Mouse (Mus musculus) hindbrain, embryonic 13.5 days (tissue): ENCODE data around the gene Zswim5. TPM values are rescaled to one million over a fixed set of nuclear protein-coding genes. Genes with fewer than 3 reads are reported as not detected.

Experiments
- ATAC-seq: fragments of 200-750 bp; cut with Nextera tagmentation; 2 replicates; pipeline ENCODE4 v1.8.0; 2017; ENCODE audit warnings: moderate TSS enrichment; ENCODE audit not compliant: low FRiP score
- H3K27ac ChIP-seq: fragments of 300-500 bp; sonication (generic); 2 replicates; pipeline ENCODE4 v1.5.1; 2015; ENCODE audit warnings: inconsistent platforms, mild to moderate bottlenecking, moderate library complexity
- H3K27me3 ChIP-seq: fragments of 300-500 bp; sonication (generic); 2 replicates; pipeline ENCODE4 v1.6.1; 2015; ENCODE audit warnings: mild to moderate bottlenecking, inconsistent platforms
- H3K36me3 ChIP-seq: fragments of 300-500 bp; sonication (generic); 2 replicates; pipeline ENCODE4 v1.6.1; 2015; ENCODE audit warnings: mild to moderate bottlenecking, inconsistent platforms
- H3K4me1 ChIP-seq: fragments of 300-500 bp; sonication (generic); replicated peaks from 2 replicates; pipeline ENCODE4 v1.6.1; 2015; ENCODE audit warnings: inconsistent platforms
- H3K4me2 ChIP-seq: fragments of 300-500 bp; sonication (generic); 2 replicates; pipeline ENCODE4 v1.6.1; 2015; ENCODE audit warnings: inconsistent platforms, mild to moderate bottlenecking, moderate library complexity
- H3K4me3 ChIP-seq: fragments of 300-500 bp; sonication (generic); 2 replicates; pipeline ENCODE4 v1.5.1; 2015; ENCODE audit warnings: mild to moderate bottlenecking, inconsistent platforms
- H3K9ac ChIP-seq: fragments of 300-500 bp; sonication (generic); 2 replicates; pipeline ENCODE4 v1.6.1; 2015; ENCODE audit warnings: mild to moderate bottlenecking, inconsistent platforms
- H3K9me3 ChIP-seq: fragments of 300-500 bp; sonication (generic); 2 replicates; pipeline ENCODE4 v1.6.1; 2016; ENCODE audit warnings: inconsistent platforms
- WGBS: fragments of 180-500 bp; shearing (Covaris S2); methylation state at CpG from one replicate; pipeline ENCODE4 v1.1.7; 2015; 5-methylcytosine and 5-hydroxymethylcytosine counted together
- polyA plus RNA-seq: library from polyadenylated mRNA; unstranded; fragments of >200 nt; fragmentation: Nextera tagmentation; extraction: Ambion mirVana; gene quantifications from 2 replicates; pipeline ENCODE4 v1.2.1, GENCODE M21; 2015

The Zswim5 gene
- polyA plus RNA-seq, 1 experiment from 2014 or later: 8.5 TPM

GRCm38 (mm10) chr4:116942695-116943094 is 65.5 kb downstream of the Zswim5 start:
- Histone ChIP-seq H3K27ac (0 out of 2 replicates have a peak overlapping the region, but pooled peaks have one; percentile 6), H3K9ac (no peak overlapping the region), H3K27me3 (no peaks in the 10 kb centered on the region), H3K36me3 (no peaks in the 10 kb centered on the region), H3K4me3 (no peak overlapping the region), H3K9me3 (no peaks in the 10 kb centered on the region), H3K4me1 (peaks cover 21% of the 10 kb centered on the region), H3K4me2 (no peak overlapping the region)
- WGBS: 40% methylated on average over 2 of the region's 2 CpGs
- no peak for ATAC-seq

GRCm38 (mm10) chr4:116944055-116944454 is 66.9 kb downstream of the Zswim5 start:
- Histone ChIP-seq H3K9ac (no peak overlapping the region), H3K36me3 (no peaks in the 10 kb centered on the region), H3K4me2 (no peak overlapping the region), H3K9me3 (peaks cover 4% of the 10 kb centered on the region; the same call in 1 of the 2 replicates), H3K27me3 (no peaks in the 10 kb centered on the region), H3K4me3 (no peak overlapping the region), H3K4me1 (peaks cover 21% of the 10 kb centered on the region), H3K27ac (peak overlapping the region; percentile 58; the same call in 1 of the 2 replicates)
- no peak for ATAC-seq
- 19% methylated on average over 5 of the region's 5 CpGs for WGBS

DNA sequence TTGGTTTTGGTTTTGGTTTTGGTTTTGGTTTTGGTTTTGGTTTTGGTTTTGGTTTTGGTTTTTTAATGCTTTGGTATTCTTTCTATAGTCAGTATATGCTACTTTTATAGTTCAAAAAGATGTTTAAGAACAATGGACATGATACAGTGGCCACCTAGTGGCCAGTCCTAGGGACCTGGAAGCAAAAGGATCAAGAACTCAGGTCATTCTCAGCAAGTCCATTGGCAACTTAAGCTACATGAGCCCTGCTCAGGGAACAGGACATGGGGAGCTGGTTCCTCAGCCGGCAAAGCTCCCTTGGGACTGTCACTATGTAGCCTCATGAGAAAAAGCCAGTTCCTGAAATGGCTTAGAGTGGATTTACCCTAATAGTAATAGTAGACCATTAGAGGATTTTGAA is 74.5 kb downstream of the Zswim5 start:
- no peak overlapping the region for H3K27ac ChIP-seq
- H3K27me3 ChIP-seq: no peaks in the 10 kb centered on the region

DNA sequence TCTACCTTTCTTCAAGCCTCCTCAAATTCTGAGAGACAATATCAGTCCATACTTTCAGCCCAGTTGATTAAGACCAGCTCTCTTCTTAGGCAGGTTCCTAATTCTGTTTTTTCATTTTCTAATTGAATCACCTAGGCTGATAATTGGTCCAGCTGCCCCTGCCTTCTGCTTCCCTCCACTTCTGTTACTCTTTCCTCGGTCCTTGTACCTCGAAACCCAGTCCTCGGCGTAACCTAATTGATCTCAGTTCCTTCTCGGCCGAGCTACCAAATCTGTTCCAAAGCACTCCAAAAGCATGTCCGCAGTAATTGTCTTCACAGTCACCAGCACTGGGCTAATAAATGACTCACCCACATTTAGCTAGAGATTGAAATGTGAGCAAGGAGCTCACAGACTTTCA is 77.8 kb downstream of the Zswim5 start:
- H3K4me2 ChIP-seq: no peak overlapping the region
- 86% methylated on average over 7 of the region's 7 CpGs for WGBS
- no peaks in the 10 kb centered on the region for H3K9me3 ChIP-seq
- no peak overlapping the region for H3K27ac ChIP-seq
- no peak overlapping the region for H3K4me3 ChIP-seq
- ATAC-seq: no peak
- H3K4me1 ChIP-seq: no peaks in the 10 kb centered on the region
- H3K27me3 ChIP-seq: no peaks in the 10 kb centered on the region
- no peak overlapping the region for H3K9ac ChIP-seq
- peaks cover 9% of the 10 kb centered on the region; the same call in 1 of the 2 replicates for H3K36me3 ChIP-seq

More for the DNA sequence above, 74.5 kb downstream of the Zswim5 start:
- WGBS: 34% methylated on average over 1 of the region's 1 CpGs
- no peak overlapping the region for H3K4me2 ChIP-seq
- 0 out of 2 replicates have a peak, but pooled peaks cover 3% of the 10 kb centered on the region for H3K36me3 ChIP-seq
- H3K4me1 ChIP-seq: no peaks in the 10 kb centered on the region
- H3K9ac ChIP-seq: no peak overlapping the region
- ATAC-seq: no peak
- H3K4me3 ChIP-seq: no peak overlapping the region
- peaks cover 4% of the 10 kb centered on the region; the same call in 1 of the 2 replicates for H3K9me3 ChIP-seq

GRCm38 (mm10) chr4:116976503-116976902 is 99.3 kb downstream of the Zswim5 start:
- 74% methylated on average over 2 of the region's 2 CpGs for WGBS
- Histone ChIP-seq H3K9me3 (no peaks in the 10 kb centered on the region), H3K4me1 (no peaks in the 10 kb centered on the region), H3K9ac (no peak overlapping the region), H3K4me3 (no peak overlapping the region), H3K27me3 (no peaks in the 10 kb centered on the region), H3K36me3 (peaks cover 70% of the 10 kb centered on the region), H3K4me2 (no peak overlapping the region), H3K27ac (no peak overlapping the region)
- ATAC-seq: no peak

GRCm38 (mm10) chr4:116985681-116986080 is 108.5 kb downstream of the Zswim5 start:
- H3K9me3 ChIP-seq: no peaks in the 10 kb centered on the region
- peaks cover 69% of the 10 kb centered on the region for H3K36me3 ChIP-seq
- no peaks in the 10 kb centered on the region for H3K4me1 ChIP-seq
- no peak overlapping the region for H3K4me3 ChIP-seq
- no peak for ATAC-seq
- no peak overlapping the region for H3K27ac ChIP-seq
- 93% methylated on average over 7 of the region's 7 CpGs for whole genome bisulfite sequencing
- 0 out of 2 replicates have a peak overlapping the region, but pooled peaks have one; percentile 8 for H3K9ac ChIP-seq
- H3K4me2 ChIP-seq: no peak overlapping the region
- H3K27me3 ChIP-seq: no peaks in the 10 kb centered on the region

DNA sequence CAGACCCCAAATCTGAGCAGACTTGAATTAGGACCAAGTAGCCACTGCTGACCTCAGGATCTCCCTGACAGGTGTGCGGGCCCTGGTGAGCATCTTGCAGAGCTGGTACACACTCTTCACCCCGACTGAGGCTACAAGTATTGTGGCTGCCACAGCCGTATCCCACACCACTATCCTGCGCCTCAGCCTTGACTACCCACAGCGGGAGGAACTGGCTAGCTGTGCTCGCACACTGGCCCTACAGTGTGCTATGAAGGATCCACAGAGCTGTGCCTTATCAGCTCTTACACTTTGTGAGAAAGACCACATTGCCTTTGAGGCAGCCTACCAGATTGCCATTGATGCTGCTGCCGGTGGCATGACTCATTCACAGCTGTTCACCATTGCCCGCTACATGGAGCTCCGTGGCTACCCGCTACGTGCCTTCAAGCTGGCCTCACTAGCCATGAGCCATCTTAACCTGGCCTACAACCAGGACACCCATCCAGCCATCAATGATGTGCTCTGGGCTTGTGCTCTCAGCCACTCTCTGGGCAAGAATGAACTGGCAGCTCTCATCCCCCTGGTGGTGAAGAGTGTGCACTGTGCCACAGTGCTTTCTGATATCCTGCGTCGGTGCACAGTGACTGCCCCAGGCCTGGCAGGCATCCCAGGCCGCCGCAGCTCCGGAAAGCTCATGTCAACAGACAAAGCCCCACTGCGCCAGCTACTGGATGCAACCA is 109.4 kb downstream of the Zswim5 start:
- H3K27me3 ChIP-seq: no peaks in the 10 kb centered on the region
- 66% methylated on average over 17 of the region's 17 CpGs for WGBS
- H3K9me3 ChIP-seq: no peaks in the 10 kb centered on the region
- 0 out of 2 replicates have a peak overlapping the region, but pooled peaks have one; percentile 32 for H3K27ac ChIP-seq
- peaks cover 60% of the 10 kb centered on the region for H3K36me3 ChIP-seq
- no peak overlapping the region for H3K4me3 ChIP-seq
- H3K4me2 ChIP-seq: no peak overlapping the region
- H3K4me1 ChIP-seq: no peaks in the 10 kb centered on the region
- H3K9ac ChIP-seq: no peak overlapping the region
- ATAC-seq: peak; percentile 61

DNA sequence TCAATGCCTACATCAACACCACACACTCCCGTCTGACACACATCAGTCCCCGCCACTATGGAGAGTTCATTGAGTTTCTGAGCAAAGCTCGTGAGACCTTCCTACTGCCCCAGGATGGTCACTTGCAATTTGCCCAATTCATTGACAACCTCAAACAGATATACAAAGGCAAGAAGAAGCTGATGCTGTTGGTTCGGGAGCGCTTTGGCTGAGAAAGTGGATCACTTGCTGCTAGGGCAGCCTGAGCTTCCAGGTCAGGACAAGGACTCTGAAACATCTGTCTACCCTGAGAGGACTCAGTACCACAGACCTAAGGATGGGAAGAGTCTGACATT is 109.9 kb downstream of the Zswim5 start:
- no peak overlapping the region for H3K27ac ChIP-seq
- H3K9me3 ChIP-seq: no peaks in the 10 kb centered on the region
- no peaks in the 10 kb centered on the region for H3K27me3 ChIP-seq
- H3K4me3 ChIP-seq: no peak overlapping the region
- H3K9ac ChIP-seq: no peak overlapping the region
- ATAC-seq: no peak
- 71% methylated on average over 5 of the region's 5 CpGs for WGBS
- no peak overlapping the region for H3K4me2 ChIP-seq
- H3K4me1 ChIP-seq: no peaks in the 10 kb centered on the region
- peaks cover 56% of the 10 kb centered on the region for H3K36me3 ChIP-seq

DNA sequence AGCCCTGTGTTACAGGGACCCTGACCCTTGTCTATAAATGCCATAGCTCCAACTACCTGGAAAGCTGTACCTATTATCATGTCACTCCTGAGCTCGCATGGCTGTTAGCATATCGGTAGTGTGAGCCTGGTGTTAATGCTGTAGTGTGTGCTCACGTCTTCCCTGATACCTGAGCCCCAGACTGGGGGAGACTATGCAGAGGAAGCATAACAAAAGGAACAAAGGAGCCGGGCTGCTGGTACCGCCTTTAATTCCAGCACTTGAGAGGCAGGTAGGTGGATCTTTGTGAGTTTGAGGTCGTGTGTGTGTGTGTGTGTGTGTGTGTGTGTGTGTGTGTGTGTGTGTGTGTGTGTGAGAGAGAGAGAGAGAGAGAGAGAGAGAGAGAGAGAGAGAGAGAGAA is 112.6 kb downstream of the Zswim5 start:
- Histone ChIP-seq H3K4me2 (no peak overlapping the region), H3K9me3 (no peaks in the 10 kb centered on the region), H3K36me3 (peaks cover 52% of the 10 kb centered on the region), H3K9ac (no peak overlapping the region), H3K27me3 (no peaks in the 10 kb centered on the region), H3K27ac (no peak overlapping the region), H3K4me1 (peaks cover 14% of the 10 kb centered on the region), H3K4me3 (no peak overlapping the region)
- 68% methylated on average over 6 of the region's 6 CpGs for WGBS
- ATAC-seq: no peak

GRCm38 (mm10) chr4:116991366-116991765 is 114.2 kb downstream of the Zswim5 start:
- H3K9ac ChIP-seq: no peak overlapping the region
- no peak overlapping the region for H3K4me3 ChIP-seq
- no peak for ATAC-seq
- H3K4me1 ChIP-seq: peaks cover 24% of the 10 kb centered on the region
- H3K27ac ChIP-seq: peak overlapping the region; percentile 42; the same call in 1 of the 2 replicates
- no peaks in the 10 kb centered on the region for H3K9me3 ChIP-seq
- H3K36me3 ChIP-seq: peaks cover 38% of the 10 kb centered on the region
- no peaks in the 10 kb centered on the region for H3K27me3 ChIP-seq
- no peak overlapping the region for H3K4me2 ChIP-seq
- WGBS: 13% methylated on average over 7 of the region's 7 CpGs

DNA sequence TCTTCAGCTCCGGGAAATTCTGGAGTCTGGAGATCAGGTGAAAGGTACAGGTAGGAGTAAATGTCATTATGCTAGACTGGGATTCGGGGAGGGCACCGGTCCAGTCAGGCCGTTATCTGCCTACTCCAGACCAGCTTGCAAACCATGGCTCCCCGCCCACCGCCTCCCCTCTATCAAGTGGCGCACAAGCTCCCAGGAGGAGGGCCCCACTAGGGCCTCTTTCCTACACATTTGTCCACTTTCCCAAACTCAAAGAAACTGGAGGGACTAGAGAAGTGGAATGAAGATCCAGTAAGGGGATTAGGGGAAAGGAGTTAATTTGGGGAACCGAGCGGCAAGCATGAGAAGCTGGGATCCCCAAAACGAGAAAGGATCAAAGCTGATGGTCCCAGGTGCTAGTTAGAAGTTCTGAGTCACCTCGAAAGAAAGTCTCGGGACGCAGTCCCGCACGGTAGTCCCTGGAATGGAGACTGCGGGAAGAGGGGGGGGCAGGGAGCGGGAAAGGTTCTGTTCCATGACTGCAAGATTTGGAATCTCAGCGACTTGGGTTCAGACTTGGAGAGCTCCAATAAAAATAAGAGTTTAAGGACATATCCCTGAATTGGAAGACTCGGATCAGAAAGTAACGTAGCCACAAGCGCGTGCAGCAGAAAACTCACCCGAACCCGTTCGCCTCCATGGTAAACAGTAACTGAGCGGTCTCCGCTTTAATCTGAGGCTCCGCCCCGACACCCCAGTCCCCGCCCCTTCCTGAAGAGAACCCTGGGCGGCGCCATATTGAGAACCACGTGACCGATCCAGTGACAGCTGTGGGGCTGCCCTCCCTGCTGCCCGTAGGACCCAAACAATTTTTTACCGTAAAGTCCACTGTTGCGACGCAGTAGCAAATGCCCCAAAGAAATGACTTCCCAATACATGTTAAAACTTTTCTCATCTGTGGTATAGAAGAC is 116.8 kb downstream of the Zswim5 start, which contains the start of gene Urod:
TSS of gene Urod (minus strand) at position 742 of the 950 bp plus-strand sequence.
- Histone ChIP-seq H3K9me3 (no peaks in the 10 kb centered on the region), H3K9ac (peak within 1 kb of the TSS; percentile 91), H3K27ac (peak within 1 kb of the TSS; percentile 92), H3K4me1 (peaks cover 29% of the 10 kb centered on the region), H3K36me3 (peaks cover 31% of the 10 kb centered on the region), H3K4me3 (peak within 1 kb of the TSS; percentile 98), H3K27me3 (no peaks in the 10 kb centered on the region), H3K4me2 (peak within 1 kb of the TSS; percentile 96)
- WGBS: 2% methylated on average over 38 of the region's 38 CpGs
- ATAC-seq: peak; percentile 88

GRCm38 (mm10) chr4:116995131-116995797 is 118.1 kb downstream of the Zswim5 start, which contains the start of gene Hectd3:
Gene Hectd3 (plus strand): TSS chr4:116995317.
- Histone ChIP-seq H3K27ac (peak within 1 kb of the TSS; percentile 92), H3K4me3 (peak within 1 kb of the TSS; percentile 98), H3K9me3 (no peaks in the 10 kb centered on the region), H3K4me2 (peak within 1 kb of the TSS; percentile 96), H3K9ac (peak within 1 kb of the TSS; percentile 91), H3K4me1 (peaks cover 29% of the 10 kb centered on the region), H3K27me3 (no peaks in the 10 kb centered on the region), H3K36me3 (peaks cover 33% of the 10 kb centered on the region)
- WGBS: under 1% methylated on average over 58 of the region's 58 CpGs
- ATAC-seq: peak; percentile 57
